Mouse (Mus musculus): ENCODE data around the gene Fmnl2. TPM values are rescaled to one million over a fixed set of nuclear protein-coding genes. Genes with fewer than 3 reads are reported as not detected.

Gene Fmnl2
- total RNA-seq, 1 experiment: 13.6 TPM

DNA sequence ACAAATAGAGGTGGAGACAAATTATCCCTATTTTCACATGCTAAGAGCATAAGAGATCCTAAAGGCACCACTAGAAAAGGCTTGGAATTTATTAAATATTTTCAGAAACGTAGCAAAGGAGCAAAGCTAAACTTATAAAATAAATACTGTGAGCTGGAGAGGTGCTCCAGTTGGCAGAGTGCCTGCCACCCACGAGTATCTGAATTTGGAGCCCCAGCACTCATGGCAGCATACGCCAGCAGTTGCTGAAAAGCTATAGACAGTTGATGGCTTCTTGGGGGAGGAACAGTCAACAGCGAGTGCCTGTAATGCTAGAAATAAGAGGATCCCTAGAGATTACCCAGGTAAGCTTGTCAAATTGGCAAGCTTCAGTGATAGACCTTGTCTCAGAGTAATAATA, 38.7 kb upstream of the Fmnl2 start:
- no peak overlapping the region for H3K9ac ChIP-seq (ENCODE audit: insufficient read depth, low read depth, low read length, poor library complexity, severe bottlenecking)
- H3K36me3 ChIP-seq (ENCODE audit: control insufficient read depth, insufficient read depth, low read length, poor library complexity, severe bottlenecking): no peaks in the 10 kb centered on the region
- H3K9me3 ChIP-seq (ENCODE audit: control insufficient read depth, insufficient read depth, low read depth, low read length): no peaks in the 10 kb centered on the region
- no peak for TF ChIP-seq HCFC1 (IDR thresholded peaks at IDR 0.05; ENCODE audit: borderline replicate concordance, insufficient read depth, low read length)
- TF ChIP-seq MAFK (IDR thresholded peaks at IDR 0.05; ENCODE audit: insufficient read depth, low read depth, low read length): no peak
- no peak for TF ChIP-seq CHD2 (IDR thresholded peaks at IDR 0.05; ENCODE audit: low read depth, low read length)
- TF ChIP-seq ZC3H11A (IDR thresholded peaks at IDR 0.05; ENCODE audit: borderline replicate concordance, low read depth, low read length): no peak
- TF ChIP-seq ZNF384 (IDR thresholded peaks at IDR 0.05; ENCODE audit: low read depth, low read length): no peak
- no peak overlapping the region for H3K4me3 ChIP-seq (ENCODE audit: insufficient read depth in 1 of 2, low read depth in 1 of 2, low read length in 2 of 2, poor library complexity in 1 of 2, severe bottlenecking in 1 of 2)
- no peak overlapping the region for H3K27ac ChIP-seq (ENCODE audit: insufficient read depth, low read depth, low read length, poor library complexity, severe bottlenecking)
- no peaks in the 10 kb centered on the region; a peak in 1 of 4 replicates for H3K4me1 ChIP-seq (ENCODE audit: control insufficient read depth in 2 of 2, insufficient read depth in 2 of 2, low read length in 2 of 2, poor library complexity in 1 of 2)
- in situ Hi-C loops (cut with MboI; ENCODE audit: low sequenced_read_pairs in 2 of 2, unreplicated experiment in 2 of 2): no loop called here
- DNase-seq (ENCODE audit: low read depth, low spot score): no peak

DNA sequence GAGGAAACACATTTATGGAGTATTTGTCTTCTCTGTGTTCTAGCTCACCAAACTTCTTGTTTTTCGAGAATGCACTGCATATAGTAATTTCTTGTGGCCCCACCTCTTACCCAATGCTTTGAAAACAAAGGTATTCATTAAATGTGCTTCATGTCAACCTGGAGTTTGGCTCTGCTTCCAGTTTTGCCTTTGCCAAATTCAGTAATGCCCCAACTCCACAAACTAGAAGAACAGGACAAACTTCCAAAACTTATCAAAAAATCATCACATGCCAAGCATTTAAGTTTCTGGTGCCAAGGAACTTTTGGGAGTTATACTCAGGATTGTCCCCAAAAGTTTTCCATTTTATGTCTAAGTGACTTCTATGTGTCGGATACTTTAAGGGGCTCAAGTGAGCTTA, 35.4 kb upstream of the Fmnl2 start:
- DNase-seq (ENCODE audit: low read depth, low spot score): no peak
- no peak overlapping the region for H3K4me3 ChIP-seq (ENCODE audit: insufficient read depth in 1 of 2, low read depth in 1 of 2, low read length in 2 of 2, poor library complexity in 1 of 2, severe bottlenecking in 1 of 2)
- H3K4me1 ChIP-seq (ENCODE audit: control insufficient read depth in 2 of 2, insufficient read depth in 2 of 2, low read length in 2 of 2, poor library complexity in 1 of 2): no peaks in the 10 kb centered on the region; a peak in 1 of 4 replicates
- no peaks in the 10 kb centered on the region for H3K9me3 ChIP-seq (ENCODE audit: control insufficient read depth, insufficient read depth, low read depth, low read length)
- TF ChIP-seq ZNF384 (IDR thresholded peaks at IDR 0.05; ENCODE audit: low read depth, low read length): no peak
- no peak for TF ChIP-seq CHD2 (IDR thresholded peaks at IDR 0.05; ENCODE audit: low read depth, low read length)
- TF ChIP-seq ZC3H11A (IDR thresholded peaks at IDR 0.05; ENCODE audit: borderline replicate concordance, low read depth, low read length): no peak
- TF ChIP-seq HCFC1 (IDR thresholded peaks at IDR 0.05; ENCODE audit: borderline replicate concordance, insufficient read depth, low read length): no peak
- no peak for TF ChIP-seq MAFK (IDR thresholded peaks at IDR 0.05; ENCODE audit: insufficient read depth, low read depth, low read length)
- in situ Hi-C loops (cut with MboI; ENCODE audit: low sequenced_read_pairs in 2 of 2, unreplicated experiment in 2 of 2): no loop called here
- no peak overlapping the region for H3K27ac ChIP-seq (ENCODE audit: insufficient read depth, low read depth, low read length, poor library complexity, severe bottlenecking)
- H3K36me3 ChIP-seq (ENCODE audit: control insufficient read depth, insufficient read depth, low read length, poor library complexity, severe bottlenecking): no peaks in the 10 kb centered on the region
- H3K9ac ChIP-seq (ENCODE audit: insufficient read depth, low read depth, low read length, poor library complexity, severe bottlenecking): no peak overlapping the region

DNA sequence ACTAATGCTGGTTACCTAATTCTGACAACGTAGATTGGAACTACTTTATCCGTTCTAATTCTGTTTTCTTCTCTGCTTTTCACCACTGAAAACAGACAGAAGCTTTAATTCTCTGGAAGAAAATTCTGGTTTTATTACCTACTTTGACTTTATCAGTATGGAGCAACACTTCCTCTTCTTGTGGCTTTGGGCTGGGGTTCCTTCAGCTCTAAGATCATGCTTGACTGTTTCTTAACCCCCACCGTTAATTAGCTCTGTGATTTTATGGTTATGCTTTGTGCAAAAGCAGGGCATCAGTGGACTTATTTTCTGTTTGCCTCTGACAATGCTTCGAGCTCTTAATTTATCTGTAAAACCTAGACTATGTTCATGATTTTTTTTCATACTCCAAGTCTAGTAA, 29.6 kb upstream of the Fmnl2 start:
- DNase-seq (ENCODE audit: low read depth, low spot score): no peak
- H3K36me3 ChIP-seq (ENCODE audit: control insufficient read depth, insufficient read depth, low read length, poor library complexity, severe bottlenecking): no peaks in the 10 kb centered on the region
- H3K9ac ChIP-seq (ENCODE audit: insufficient read depth, low read depth, low read length, poor library complexity, severe bottlenecking): no peak overlapping the region
- no peaks in the 10 kb centered on the region for H3K4me1 ChIP-seq (ENCODE audit: control insufficient read depth in 2 of 2, insufficient read depth in 2 of 2, low read length in 2 of 2, poor library complexity in 1 of 2)
- H3K4me3 ChIP-seq (ENCODE audit: insufficient read depth in 1 of 2, low read depth in 1 of 2, low read length in 2 of 2, poor library complexity in 1 of 2, severe bottlenecking in 1 of 2): no peak overlapping the region
- no peak overlapping the region for H3K27ac ChIP-seq (ENCODE audit: insufficient read depth, low read depth, low read length, poor library complexity, severe bottlenecking)
- H3K9me3 ChIP-seq (ENCODE audit: control insufficient read depth, insufficient read depth, low read depth, low read length): no peaks in the 10 kb centered on the region
- in situ Hi-C loops (cut with MboI; ENCODE audit: low sequenced_read_pairs in 2 of 2, unreplicated experiment in 2 of 2): no loop called here
- TF ChIP-seq MAFK (IDR thresholded peaks at IDR 0.05; ENCODE audit: insufficient read depth, low read depth, low read length) (no peak), ZC3H11A (IDR thresholded peaks at IDR 0.05; ENCODE audit: borderline replicate concordance, low read depth, low read length) (no peak), HCFC1 (IDR thresholded peaks at IDR 0.05; ENCODE audit: borderline replicate concordance, insufficient read depth, low read length) (no peak), CHD2 (IDR thresholded peaks at IDR 0.05; ENCODE audit: low read depth, low read length) (no peak), ZNF384 (IDR thresholded peaks at IDR 0.05; ENCODE audit: low read depth, low read length) (no peak)

DNA sequence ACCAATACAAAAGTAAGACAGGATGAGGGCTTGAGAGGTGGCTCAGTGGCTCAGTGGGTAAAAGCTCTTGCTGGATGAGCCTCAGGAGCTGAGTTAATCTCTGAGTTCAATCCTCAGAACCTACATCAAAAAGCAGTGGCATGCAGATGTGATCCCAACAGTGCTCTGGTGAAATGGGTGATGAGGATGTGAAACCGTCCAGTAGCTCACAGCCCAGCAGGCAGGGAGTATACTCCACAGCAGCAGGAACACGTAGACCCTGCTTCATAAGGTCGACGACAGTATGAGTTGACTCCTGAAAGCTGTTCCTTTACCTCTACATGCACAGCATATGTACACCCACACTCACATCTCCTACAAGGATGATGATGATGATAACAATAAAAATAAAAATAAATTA, 27.1 kb upstream of the Fmnl2 start:
- no peaks in the 10 kb centered on the region for H3K9me3 ChIP-seq (ENCODE audit: control insufficient read depth, insufficient read depth, low read depth, low read length)
- no peak overlapping the region for H3K27ac ChIP-seq (ENCODE audit: insufficient read depth, low read depth, low read length, poor library complexity, severe bottlenecking)
- DNase-seq (ENCODE audit: low read depth, low spot score): no peak
- no peaks in the 10 kb centered on the region for H3K4me1 ChIP-seq (ENCODE audit: control insufficient read depth in 2 of 2, insufficient read depth in 2 of 2, low read length in 2 of 2, poor library complexity in 1 of 2)
- H3K9ac ChIP-seq (ENCODE audit: insufficient read depth, low read depth, low read length, poor library complexity, severe bottlenecking): no peak overlapping the region
- TF ChIP-seq ZC3H11A (IDR thresholded peaks at IDR 0.05; ENCODE audit: borderline replicate concordance, low read depth, low read length) (no peak), CHD2 (IDR thresholded peaks at IDR 0.05; ENCODE audit: low read depth, low read length) (no peak)
- H3K36me3 ChIP-seq (ENCODE audit: control insufficient read depth, insufficient read depth, low read length, poor library complexity, severe bottlenecking): no peaks in the 10 kb centered on the region
- in situ Hi-C loops (cut with MboI; ENCODE audit: low sequenced_read_pairs in 2 of 2, unreplicated experiment in 2 of 2): no loop called here
- no peak overlapping the region for H3K4me3 ChIP-seq (ENCODE audit: insufficient read depth in 1 of 2, low read depth in 1 of 2, low read length in 2 of 2, poor library complexity in 1 of 2, severe bottlenecking in 1 of 2)

- no peak for DNase-seq (ENCODE audit: low read depth, low spot score)
- Histone ChIP-seq H3K9ac (ENCODE audit: insufficient read depth, low read depth, low read length, poor library complexity, severe bottlenecking) (no peak overlapping the region), H3K9me3 (ENCODE audit: control insufficient read depth, insufficient read depth, low read depth, low read length) (no peaks in the 10 kb centered on the region), H3K27ac (ENCODE audit: insufficient read depth, low read depth, low read length, poor library complexity, severe bottlenecking) (no peak overlapping the region), H3K36me3 (ENCODE audit: control insufficient read depth, insufficient read depth, low read length, poor library complexity, severe bottlenecking) (no peaks in the 10 kb centered on the region), H3K4me3 (ENCODE audit: insufficient read depth in 1 of 2, low read depth in 1 of 2, low read length in 2 of 2, poor library complexity in 1 of 2, severe bottlenecking in 1 of 2) (no peak overlapping the region), H3K4me1 (ENCODE audit: control insufficient read depth in 2 of 2, insufficient read depth in 2 of 2, low read length in 2 of 2, poor library complexity in 1 of 2) (no peaks in the 10 kb centered on the region)
- in situ Hi-C loops (cut with MboI; ENCODE audit: low sequenced_read_pairs in 2 of 2, unreplicated experiment in 2 of 2): no loop called here
- no peak for TF ChIP-seq ZNF384 (IDR thresholded peaks at IDR 0.05; ENCODE audit: low read depth, low read length)
- no peak for TF ChIP-seq ZC3H11A (IDR thresholded peaks at IDR 0.05; ENCODE audit: borderline replicate concordance, low read depth, low read length)
- no peak for TF ChIP-seq MAFK (IDR thresholded peaks at IDR 0.05; ENCODE audit: insufficient read depth, low read depth, low read length)
- no peak for TF ChIP-seq CHD2 (IDR thresholded peaks at IDR 0.05; ENCODE audit: low read depth, low read length)
- no peak for TF ChIP-seq HCFC1 (IDR thresholded peaks at IDR 0.05; ENCODE audit: borderline replicate concordance, insufficient read depth, low read length)
Observed at GRCm38 (mm10) chr2:52831585-52831984, 26.1 kb upstream of the Fmnl2 start.
